Mouse (Mus musculus): Measurements from ENCODE around the gene Hsdl1. TPM values are rescaled to one million over a fixed set of nuclear protein-coding genes. Genes with fewer than 3 reads are reported as not detected.
A peak's percentile ranks its signal among the peaks of the same experiment; 100 is the strongest.

Gene Hsdl1
- polyA plus RNA-seq, 1 experiment from 2014 or later, result 21.4 TPM

- ATAC-seq (ENCODE audit: low FRiP score, low TSS enrichment), result no peak
- no peak for DNase-seq (ENCODE audit: low spot score)
- no peak overlapping the region for H3K27ac ChIP-seq (replicated peaks)
These were observed 29.8 kb downstream of the Hsdl1 start for GRCm38 (mm10) chr8:119545180-119545579.

GRCm38 (mm10) chr8:119544606-119545005, 30.4 kb downstream of the Hsdl1 start:
- Histone ChIP-seq H3K4me1 (replicated peaks; ENCODE audit: control insufficient read depth, insufficient read depth) (no peaks in the 10 kb centered on the region; the same call in 1 of the 2 replicates), H3K4me3 (ENCODE audit: low read depth, low read length) (no peak overlapping the region), H3K9me3 (ENCODE audit: control insufficient read depth, low read length) (no peaks in the 10 kb centered on the region), H3K27me3 (ENCODE audit: control insufficient read depth, insufficient read depth, low read length) (no peaks in the 10 kb centered on the region), H3K4me2 (replicated peaks; ENCODE audit: low read depth) (no peak overlapping the region), H3K27ac (replicated peaks) (no peak overlapping the region), H3K36me3 (ENCODE audit: control insufficient read depth, insufficient read depth, low read length) (peaks cover 23% of the 10 kb centered on the region), H3K9ac (ENCODE audit: low read length) (no peak overlapping the region)
- 72% methylated on average over 3 of the region's 3 CpGs for WGBS
- DNase-seq (ENCODE audit: low spot score), result peak; percentile 21
- ATAC-seq (ENCODE audit: low FRiP score, low TSS enrichment), result 0 out of 2 replicates have a peak, but pooled peaks have one; percentile 41
- no peak for TF ChIP-seq EP300 (optimal IDR thresholded peaks at IDR 0.05)
- no peak for TF ChIP-seq CTCF (IDR thresholded peaks at IDR 0.05; ENCODE audit: low read depth)

More at GRCm38 (mm10) chr8:119545180-119545579, 29.8 kb downstream of the Hsdl1 start:
- TF ChIP-seq CTCF (IDR thresholded peaks at IDR 0.05; ENCODE audit: low read depth) (no peak), EP300 (optimal IDR thresholded peaks at IDR 0.05) (no peak)
- no peaks in the 10 kb centered on the region for H3K27me3 ChIP-seq (ENCODE audit: control insufficient read depth, insufficient read depth, low read length)
- H3K36me3 ChIP-seq (ENCODE audit: control insufficient read depth, insufficient read depth, low read length), result peaks cover 18% of the 10 kb centered on the region
- H3K4me1 ChIP-seq (replicated peaks; ENCODE audit: control insufficient read depth, insufficient read depth), result no peaks in the 10 kb centered on the region; the same call in 1 of the 2 replicates
- H3K4me2 ChIP-seq (replicated peaks; ENCODE audit: low read depth), result no peak overlapping the region
- H3K9me3 ChIP-seq (ENCODE audit: control insufficient read depth, low read length), result no peaks in the 10 kb centered on the region
- WGBS, result 65% methylated on average over 6 of the region's 6 CpGs
- H3K9ac ChIP-seq (ENCODE audit: low read length), result no peak overlapping the region
- H3K4me3 ChIP-seq (ENCODE audit: low read depth, low read length), result no peak overlapping the region

GRCm38 (mm10) chr8:119531973-119532372, 43.0 kb downstream of the Hsdl1 start:
- H3K9ac ChIP-seq (ENCODE audit: low read length), result no peak overlapping the region
- ATAC-seq (ENCODE audit: low FRiP score, low TSS enrichment), result no peak
- no peak overlapping the region for H3K27ac ChIP-seq (replicated peaks)
- H3K9me3 ChIP-seq (ENCODE audit: control insufficient read depth, low read length), result no peaks in the 10 kb centered on the region
- H3K4me1 ChIP-seq (replicated peaks; ENCODE audit: control insufficient read depth, insufficient read depth), result no peaks in the 10 kb centered on the region
- WGBS, result 91% methylated on average over 9 of the region's 9 CpGs
- no peak for DNase-seq (ENCODE audit: low spot score)
- no peak overlapping the region for H3K4me2 ChIP-seq (replicated peaks; ENCODE audit: low read depth)
- peaks cover 41% of the 10 kb centered on the region for H3K36me3 ChIP-seq (ENCODE audit: control insufficient read depth, insufficient read depth, low read length)
- no peak overlapping the region for H3K4me3 ChIP-seq (ENCODE audit: low read depth, low read length)
- no peaks in the 10 kb centered on the region for H3K27me3 ChIP-seq (ENCODE audit: control insufficient read depth, insufficient read depth, low read length)
- TF ChIP-seq CTCF (IDR thresholded peaks at IDR 0.05; ENCODE audit: low read depth), result no peak
- TF ChIP-seq EP300 (optimal IDR thresholded peaks at IDR 0.05), result no peak

- H3K27me3 ChIP-seq (ENCODE audit: control insufficient read depth, insufficient read depth, low read length), result no peaks in the 10 kb centered on the region
- H3K4me2 ChIP-seq (replicated peaks; ENCODE audit: low read depth), result no peak overlapping the region
- no peak overlapping the region for H3K9ac ChIP-seq (ENCODE audit: low read length)
- H3K4me3 ChIP-seq (ENCODE audit: low read depth, low read length), result no peak overlapping the region
- ATAC-seq (ENCODE audit: low FRiP score, low TSS enrichment) (no peak), DNase-seq (ENCODE audit: low spot score) (no peak)
- no peaks in the 10 kb centered on the region for H3K4me1 ChIP-seq (replicated peaks; ENCODE audit: control insufficient read depth, insufficient read depth)
- no peaks in the 10 kb centered on the region for H3K9me3 ChIP-seq (ENCODE audit: control insufficient read depth, low read length)
- H3K27ac ChIP-seq (replicated peaks), result no peak overlapping the region
- WGBS, result 92% methylated on average over 3 of the region's 3 CpGs
- TF ChIP-seq CTCF (IDR thresholded peaks at IDR 0.05; ENCODE audit: low read depth) (no peak), EP300 (optimal IDR thresholded peaks at IDR 0.05) (no peak)
- peaks cover 36% of the 10 kb centered on the region for H3K36me3 ChIP-seq (ENCODE audit: control insufficient read depth, insufficient read depth, low read length)
These were observed 43.6 kb downstream of the Hsdl1 start for GRCm38 (mm10) chr8:119531397-119531796.

GRCm38 (mm10) chr8:119530937-119531336, 44.0 kb downstream of the Hsdl1 start:
- ATAC-seq (ENCODE audit: low FRiP score, low TSS enrichment) (no peak), DNase-seq (ENCODE audit: low spot score) (no peak)
- WGBS, result 77% methylated on average over 6 of the region's 6 CpGs

GRCm38 (mm10) chr8:119528762-119529161, 46.2 kb downstream of the Hsdl1 start:
- Histone ChIP-seq H3K4me1 (replicated peaks; ENCODE audit: control insufficient read depth, insufficient read depth) (no peaks in the 10 kb centered on the region), H3K27me3 (ENCODE audit: control insufficient read depth, insufficient read depth, low read length) (no peaks in the 10 kb centered on the region), H3K4me3 (ENCODE audit: low read depth, low read length) (no peak overlapping the region), H3K4me2 (replicated peaks; ENCODE audit: low read depth) (no peak overlapping the region), H3K27ac (replicated peaks) (no peak overlapping the region), H3K9me3 (ENCODE audit: control insufficient read depth, low read length) (no peaks in the 10 kb centered on the region), H3K36me3 (ENCODE audit: control insufficient read depth, insufficient read depth, low read length) (peaks cover 47% of the 10 kb centered on the region), H3K9ac (ENCODE audit: low read length) (no peak overlapping the region)
- no peak for DNase-seq (ENCODE audit: low spot score)
- peak; percentile 33; the same call in 1 of the 2 replicates for ATAC-seq (ENCODE audit: low FRiP score, low TSS enrichment)
- TF ChIP-seq EP300 (optimal IDR thresholded peaks at IDR 0.05), result no peak
- no peak for TF ChIP-seq CTCF (IDR thresholded peaks at IDR 0.05; ENCODE audit: low read depth)
- WGBS, result 95% methylated on average over 7 of the region's 7 CpGs

More at GRCm38 (mm10) chr8:119530937-119531336, 44.0 kb downstream of the Hsdl1 start:
- Histone ChIP-seq H3K9me3 (ENCODE audit: control insufficient read depth, low read length) (no peaks in the 10 kb centered on the region), H3K4me2 (replicated peaks; ENCODE audit: low read depth) (no peak overlapping the region), H3K4me3 (ENCODE audit: low read depth, low read length) (no peak overlapping the region), H3K27me3 (ENCODE audit: control insufficient read depth, insufficient read depth, low read length) (no peaks in the 10 kb centered on the region), H3K4me1 (replicated peaks; ENCODE audit: control insufficient read depth, insufficient read depth) (no peaks in the 10 kb centered on the region), H3K27ac (replicated peaks) (no peak overlapping the region), H3K36me3 (ENCODE audit: control insufficient read depth, insufficient read depth, low read length) (peaks cover 36% of the 10 kb centered on the region), H3K9ac (ENCODE audit: low read length) (no peak overlapping the region)
- no peak for TF ChIP-seq CTCF (IDR thresholded peaks at IDR 0.05; ENCODE audit: low read depth)
- TF ChIP-seq EP300 (optimal IDR thresholded peaks at IDR 0.05), result no peak

All from stomach, postnatal 0 days (tissue).